Mouse (Mus musculus) mouse embryonic stem cell (cell line): ENCODE data around the gene Coq5.
"Not testable (repeated sequence)": the region's sequence is repeated elsewhere in the genome, so short reads cannot be mapped to it uniquely, and the experiment has no call there.

Source experiments
- in situ Hi-C, 2 experiments: fragments of 300-500 bp; cut with MboI; formaldehyde crosslinking; loops; 1 replicate in 1 of 2; 3 replicates in 1 of 2; pipeline ENCODE4 v1.14.3; 2019 to 2020; ENCODE audit warnings: low sequenced_read_pairs in 2 of 2, low pct_unique_long_range_greater_than_20kb in 1 of 2, mixed read lengths in 1 of 2; ENCODE audit not compliant: unreplicated experiment in 1 of 2

Coq5 gene

GRCm38 (mm10) chr5:115296347-115296746, 16.9 kb downstream of the Coq5 start:
- in situ Hi-C loops, result no loop called here

DNA sequence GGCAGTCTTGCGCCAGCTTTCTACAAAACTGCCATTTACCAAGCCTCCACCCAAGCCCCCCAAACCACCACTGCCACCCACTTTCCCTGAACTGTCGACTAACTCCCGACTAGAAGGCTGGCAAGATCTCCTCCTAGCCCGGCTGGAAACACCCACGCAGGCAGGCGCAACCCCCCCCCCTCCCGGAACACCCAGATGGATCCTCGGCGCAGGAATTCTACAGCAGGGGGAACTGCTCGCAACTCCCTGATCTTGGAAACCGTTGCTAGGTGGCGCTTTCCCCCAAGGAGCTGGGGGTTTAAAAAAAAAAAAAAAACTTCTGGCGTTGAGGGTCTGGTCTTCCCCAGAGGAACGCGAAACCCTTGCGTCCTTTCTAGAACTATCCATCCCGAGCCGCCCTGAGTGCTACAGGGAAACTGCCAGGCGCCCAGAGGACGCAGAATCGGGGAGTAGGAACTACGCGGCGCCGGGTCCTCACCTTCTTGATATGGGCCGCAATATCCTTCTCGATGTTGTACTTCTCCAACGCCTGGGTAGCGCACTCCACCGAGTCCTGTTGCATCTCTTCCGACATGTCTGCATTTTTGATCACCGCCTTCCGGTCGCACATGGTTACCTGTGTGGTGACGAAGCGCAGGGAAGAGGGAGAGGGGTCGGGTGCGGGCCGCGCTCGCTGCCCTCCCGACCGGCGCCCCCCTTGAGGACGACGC, 20.7 kb downstream of the Coq5 start:
- in situ Hi-C loops, result no loop called here

DNA sequence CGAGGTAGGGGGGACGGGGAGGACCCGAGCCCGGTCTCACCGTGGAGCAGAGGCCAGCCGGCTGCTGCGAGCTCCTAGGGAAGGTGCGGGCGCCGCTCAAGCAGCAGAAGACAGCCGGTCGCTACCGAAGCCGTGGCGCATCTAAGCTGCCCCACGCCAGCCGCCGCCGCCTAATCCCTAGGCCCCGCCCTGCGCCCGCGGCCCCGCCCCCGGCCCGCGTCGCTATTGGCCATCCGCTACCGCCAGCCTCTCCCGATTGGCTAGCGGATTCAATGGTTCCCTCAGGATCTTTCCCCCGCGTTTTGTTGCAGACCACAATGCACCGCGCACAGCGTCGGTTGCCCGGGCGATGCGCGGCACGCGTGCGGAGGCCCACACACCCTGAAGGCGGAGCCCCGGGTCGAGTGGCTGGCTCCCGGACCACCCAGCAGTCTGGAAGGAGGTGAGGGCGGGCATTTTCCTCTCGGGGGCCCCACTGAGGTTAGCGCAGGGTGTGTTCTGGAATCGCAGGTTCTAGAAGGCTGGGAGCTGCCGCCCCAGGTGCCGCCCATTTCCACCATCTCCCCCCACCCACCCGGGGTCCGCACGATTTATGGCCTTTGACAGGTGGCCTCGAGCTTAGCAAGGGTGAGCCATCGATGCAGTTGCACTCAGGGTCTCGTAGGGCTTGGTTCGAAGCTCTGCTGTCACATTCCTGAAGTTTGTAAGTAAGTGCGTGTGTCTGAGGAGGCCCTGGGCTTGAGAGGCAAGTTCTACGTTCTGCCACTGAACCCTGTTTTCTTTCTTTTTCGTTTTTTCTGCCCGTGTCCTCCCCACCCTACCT, 21.5 kb downstream of the Coq5 start, which contains the start of gene Dynll1:
Dynll1 (minus strand) TSS at position 208 of the 823 bp plus-strand sequence.
- in situ Hi-C loops, result no loop called here

- in situ Hi-C loops, result no loop called here
Measured at GRCm38 (mm10) chr5:115301615-115302014, 22.1 kb downstream of the Coq5 start.

DNA sequence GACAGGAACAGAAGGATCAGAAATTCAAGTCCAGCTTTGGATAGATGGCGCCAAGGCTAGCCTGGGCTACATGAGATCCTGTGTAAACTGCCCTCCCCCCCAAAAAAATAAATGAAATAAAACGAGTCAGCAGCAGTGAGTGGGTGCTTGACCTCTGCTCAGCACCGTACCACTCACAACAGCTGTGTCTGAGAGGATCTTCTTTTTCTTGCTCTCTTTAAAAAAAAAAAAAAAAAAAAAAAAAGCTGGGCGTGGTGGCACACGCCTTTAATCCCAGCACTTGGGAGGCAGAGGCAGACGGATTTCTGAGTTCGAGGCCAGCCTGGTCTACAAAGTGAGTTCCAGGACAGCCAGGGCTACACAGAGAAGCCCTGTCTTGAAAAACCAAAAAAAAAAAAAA, 22.7 kb downstream of the Coq5 start:
- in situ Hi-C loops, result not testable (repeated sequence)

DNA sequence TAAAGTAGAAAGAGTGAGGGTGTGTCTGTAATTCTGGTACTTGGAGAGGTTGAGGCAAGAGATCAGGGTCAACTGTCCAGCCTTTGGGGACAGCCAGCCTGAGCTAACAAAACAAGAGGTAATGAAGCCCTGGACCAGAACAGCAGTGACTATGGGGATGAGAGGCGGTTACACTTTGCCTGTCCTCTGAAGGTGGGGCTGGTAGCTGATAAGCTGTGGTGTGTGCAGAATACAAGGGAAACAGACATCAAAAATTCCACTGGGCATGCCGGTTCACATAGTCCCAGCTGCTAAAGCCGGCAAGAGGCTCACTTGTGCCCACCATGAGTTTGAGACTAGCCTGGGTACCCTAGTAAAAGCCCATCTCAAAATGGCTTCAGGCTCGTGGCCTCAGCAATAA, 32.9 kb downstream of the Coq5 start:
- in situ Hi-C loops, result no loop called here

- in situ Hi-C loops, result no loop called here
Measured at GRCm38 (mm10) chr5:115312816-115313667, 33.6 kb downstream of the Coq5 start.

DNA sequence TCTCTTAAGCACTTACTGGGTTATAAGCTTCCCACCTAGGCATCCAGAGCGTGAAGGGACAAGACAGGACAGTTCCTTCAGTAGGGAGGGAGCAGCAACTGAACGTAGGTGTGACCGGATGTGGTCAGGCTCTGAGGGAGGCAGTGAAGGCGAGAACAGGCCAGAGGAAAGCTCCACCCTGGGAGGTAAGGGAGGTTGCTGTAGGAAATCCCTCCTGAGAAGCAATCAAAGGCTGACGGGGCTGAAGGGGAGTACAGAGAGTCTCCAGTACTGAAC, 34.1 kb downstream of the Coq5 start:
- in situ Hi-C loops, result no loop called here

DNA sequence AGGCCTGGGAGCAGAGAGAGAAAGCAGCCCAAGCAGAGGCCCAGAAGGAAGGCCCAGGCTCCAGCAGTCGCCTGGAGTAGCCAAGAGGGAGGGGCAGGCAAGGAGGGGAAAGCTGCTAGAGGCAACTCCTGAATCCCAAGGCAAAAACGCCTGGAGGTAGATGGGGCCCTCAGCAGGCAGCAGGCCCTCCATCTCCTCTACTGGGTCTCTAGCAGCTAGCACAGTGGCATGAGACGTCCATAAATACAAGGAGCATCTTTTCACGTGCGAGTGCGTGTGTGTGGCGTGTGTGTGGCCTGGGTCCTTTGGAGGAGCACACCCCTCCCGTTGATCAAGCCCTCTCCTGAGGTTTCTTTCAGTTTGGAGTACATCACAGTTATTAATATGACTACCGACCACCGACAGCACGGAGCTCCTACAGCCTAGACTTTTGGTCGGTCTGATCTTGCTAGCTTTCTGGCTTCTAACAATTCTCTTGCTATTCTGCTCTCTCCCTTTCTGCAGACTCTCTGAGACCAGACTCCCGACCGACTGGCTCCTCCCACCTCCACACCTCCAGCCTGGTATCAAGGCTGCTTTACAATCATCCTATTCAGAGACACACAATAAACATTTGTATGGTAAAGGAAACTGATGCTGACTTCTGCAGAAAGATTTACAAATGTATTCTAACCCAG, 37.6 kb downstream of the Coq5 start:
- in situ Hi-C loops, result no loop called here

GRCm38 (mm10) chr5:115317645-115318328, 38.3 kb downstream of the Coq5 start:
- in situ Hi-C loops, result no loop called here

DNA sequence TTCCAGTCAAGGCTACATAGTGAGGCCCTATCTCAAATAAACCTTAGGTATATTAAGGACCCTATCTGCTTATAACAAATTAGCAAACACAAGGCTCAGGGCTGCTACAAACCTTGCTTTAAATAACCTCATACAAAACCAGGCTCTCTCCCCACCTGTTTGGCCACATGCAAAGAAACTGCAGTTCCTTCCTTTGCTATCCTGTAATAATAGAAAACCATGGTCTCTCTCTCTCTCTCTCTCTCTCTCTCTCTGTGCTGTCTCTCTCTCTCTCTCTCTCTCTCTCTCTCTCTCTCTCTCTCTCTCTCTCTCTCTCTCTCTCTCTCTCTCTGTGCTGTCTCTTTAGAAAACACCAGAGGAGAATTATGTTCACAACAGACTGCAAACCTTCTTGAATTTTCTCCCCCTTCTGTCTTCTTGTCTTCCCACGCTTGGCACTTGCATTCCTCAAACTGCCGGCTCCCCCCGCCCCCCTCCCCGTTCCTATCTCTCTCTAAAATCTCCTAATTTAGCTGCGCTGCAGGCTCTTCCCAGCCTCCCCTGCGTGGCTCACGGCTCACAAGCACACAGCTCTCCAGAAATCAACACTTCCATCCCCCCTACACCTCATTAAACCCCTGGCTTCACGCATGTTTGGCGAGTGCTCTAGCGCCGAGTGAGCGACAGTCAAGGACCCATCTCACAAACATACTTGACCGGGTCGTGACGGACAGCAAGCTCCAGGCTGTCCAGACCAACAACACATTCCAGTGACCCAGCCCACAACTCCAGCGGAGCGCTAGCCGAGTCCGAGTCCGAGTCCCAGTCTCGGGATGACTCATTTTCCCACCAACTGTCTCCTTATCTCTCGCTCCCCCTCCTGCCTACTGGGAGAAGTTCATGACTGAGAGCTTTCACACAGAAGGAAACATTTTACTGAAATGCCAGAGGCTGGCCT, 39.8 kb downstream of the Coq5 start:
- in situ Hi-C loops, result no loop called here

DNA sequence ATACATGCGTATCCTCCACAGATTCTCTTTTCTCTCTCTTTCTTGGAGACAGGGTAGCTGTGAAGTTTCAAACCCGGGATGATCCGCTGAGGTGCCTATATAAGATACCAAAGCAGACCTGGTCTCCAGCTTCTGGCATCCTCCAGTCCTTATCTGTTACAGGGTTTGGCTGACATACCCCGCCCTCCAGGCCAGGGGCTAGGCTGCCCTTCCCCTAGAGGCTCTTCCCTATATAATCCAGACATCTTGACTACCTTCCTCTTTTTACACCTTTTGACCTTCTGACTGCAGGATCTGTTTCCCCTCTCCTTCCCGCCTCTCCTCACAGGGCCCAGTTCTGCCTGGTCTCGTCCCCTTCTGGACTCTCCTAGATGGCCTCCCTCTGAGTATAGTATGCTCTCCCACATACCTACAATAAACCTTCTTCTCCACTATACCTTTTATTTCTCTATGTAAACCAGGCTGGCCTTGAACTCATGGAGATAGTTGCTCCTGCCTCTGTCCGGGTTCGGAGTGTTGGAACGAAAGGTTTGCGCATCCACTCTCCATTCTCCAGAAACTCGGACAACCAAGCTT, 46.9 kb downstream of the Coq5 start:
- in situ Hi-C loops, result no loop called here

DNA sequence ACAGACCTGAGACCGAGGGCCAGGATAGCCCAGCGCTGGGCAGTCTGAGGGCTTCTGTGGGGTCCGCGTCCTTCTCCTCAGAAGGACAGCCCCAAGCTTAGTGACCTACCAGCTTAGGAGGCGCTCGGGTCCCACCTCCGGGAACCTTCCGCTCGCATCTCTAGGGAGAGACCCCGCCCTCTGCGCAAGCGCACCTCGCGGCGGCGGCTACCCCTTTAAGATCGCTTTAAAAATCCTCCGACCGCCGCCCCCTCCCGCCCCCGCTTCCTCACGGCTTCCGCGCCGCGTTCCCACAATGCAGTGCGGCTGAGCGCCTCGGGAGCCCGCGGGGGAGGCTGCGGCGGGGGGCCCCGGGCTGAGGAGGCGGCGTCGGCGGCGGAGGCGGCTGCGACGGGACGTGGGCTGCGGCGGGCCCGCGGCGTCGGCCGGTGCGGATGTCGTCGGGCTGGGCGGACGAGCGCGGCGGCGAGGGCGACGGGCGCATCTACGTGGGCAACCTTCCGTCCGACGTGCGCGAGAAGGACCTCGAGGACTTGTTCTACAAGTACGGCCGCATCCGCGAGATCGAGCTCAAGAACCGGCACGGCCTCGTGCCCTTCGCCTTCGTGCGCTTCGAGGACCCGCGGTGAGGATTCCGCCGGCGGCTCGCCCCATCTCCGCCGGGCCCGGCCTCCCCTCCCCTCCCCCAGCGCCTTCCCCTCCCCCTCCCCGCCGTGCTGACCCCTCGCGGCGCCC, 47.6 kb downstream of the Coq5 start, which contains the start of gene Srsf9:
Srsf9 (plus strand) TSS at position 303 of the 735 bp plus-strand sequence.
- in situ Hi-C loops, result no loop called here

GRCm38 (mm10) chr5:115327610-115328548, 48.4 kb downstream of the Coq5 start:
- in situ Hi-C loops, result no loop called here

GRCm38 (mm10) chr5:115330955-115331354, 51.5 kb downstream of the Coq5 start:
- in situ Hi-C loops, result no loop called here
